Mouse (Mus musculus) spleen, postnatal 0 days (tissue): ENCODE measurements around the gene Pxmp4. TPM values are rescaled to one million over a fixed set of nuclear protein-coding genes. Genes with fewer than 3 reads are reported as not detected.

Experiments used
- polyA plus RNA-seq: library from polyadenylated mRNA; unstranded; fragments of >200 nt; fragmentation: Nextera tagmentation; extraction: Ambion mirVana; gene quantifications from 2 replicates; pipeline ENCODE4 v1.2.1, GENCODE M21; 2015

Pxmp4 gene
- 22.4 and 22.5 TPM in 2 replicates for polyA plus RNA-seq

GRCm38 (mm10) chr2:154603638-154604153 is at the start of gene Pxmp4:
Gene Pxmp4, minus strand, starts transcription at chr2:154603708.

GRCm38 (mm10) chr2:154651363-154651762 is 47.9 kb upstream of the Pxmp4 start, which contains the start of gene Chmp4b:
Gene Chmp4b, plus strand, starts transcription at chr2:154651705.

GRCm38 (mm10) chr2:154613118-154614115 is 9.9 kb upstream of the Pxmp4 start, which contains the start of the genes Zfp341 and 4930519P11Rik:
Gene Zfp341, plus strand, starts transcription at chr2:154613297.
Gene 4930519P11Rik, minus strand, starts transcription at chr2:154613437.

GRCm38 (mm10) chr2:154569836-154570286 is 33.6 kb downstream of the Pxmp4 start, which contains the start of gene E2f1:
Gene E2f1, minus strand, starts transcription at chr2:154569892.

GRCm38 (mm10) chr2:154558264-154559039 is 45.1 kb downstream of the Pxmp4 start, which contains the start of gene Necab3:
Gene Necab3, minus strand, starts transcription at chr2:154558890.

GRCm38 (mm10) chr2:154551476-154551875 is 52.0 kb downstream of the Pxmp4 start, which contains the start of gene Actl10:
Gene Actl10, plus strand, starts transcription at chr2:154551776.

GRCm38 (mm10) chr2:154546711-154547110 is 56.8 kb downstream of the Pxmp4 start, which contains the start of gene 1700003F12Rik:
Gene 1700003F12Rik, plus strand, starts transcription at chr2:154547085.

Other genes with a start within 250 kb of the Pxmp4 start
- gene Cdk5rap1, start 230.7 kb downstream of the Pxmp4 start, polyA plus RNA-seq: 5.8 and 34.0 TPM in 2 replicates
- gene Snta1, start 195.6 kb downstream of the Pxmp4 start, polyA plus RNA-seq: 2.9 and 3.9 TPM in 2 replicates
- 10.6 and 11.3 TPM in 2 replicates for gene Cbfa2t2, start 167.2 kb downstream of the Pxmp4 start, polyA plus RNA-seq
- 1.4 and 3.2 TPM in 2 replicates for gene 1700003F12Rik, start 56.6 kb downstream of the Pxmp4 start, polyA plus RNA-seq
- 0.11 and 0.23 TPM in 2 replicates for gene Actl10, start 51.9 kb downstream of the Pxmp4 start, polyA plus RNA-seq
- 1.7 and 2.4 TPM in 2 replicates for gene Necab3, start 44.8 kb downstream of the Pxmp4 start, polyA plus RNA-seq
- 18.7 and 22.1 TPM in 2 replicates for gene E2f1, start 33.8 kb downstream of the Pxmp4 start, polyA plus RNA-seq
- 1.7 and 1.8 TPM in 2 replicates for gene Zfp341, start 9.6 kb upstream of the Pxmp4 start, polyA plus RNA-seq
- not detected in 2 replicates for gene 4930519P11Rik, start 9.7 kb upstream of the Pxmp4 start, polyA plus RNA-seq
- 26.8 and 30.1 TPM in 2 replicates for gene Chmp4b, start 48.0 kb upstream of the Pxmp4 start, polyA plus RNA-seq
- not detected in 2 replicates for gene Gm14214, start 166.3 kb upstream of the Pxmp4 start, polyA plus RNA-seq
- 26.2 and 28.4 TPM in 2 replicates for gene Raly, start 187.4 kb upstream of the Pxmp4 start, polyA plus RNA-seq
- gene a, start 187.7 kb upstream of the Pxmp4 start, polyA plus RNA-seq: 0.45 and 0.47 TPM in 2 replicates